Mouse (Mus musculus) testis, postnatal 10 days (tissue): Measurements from ENCODE around the gene Tpd52l1.

Experiments
- DNase-seq: peaks from one replicate; pipeline ENCODE4 v3.0.0; 2021; ENCODE audit warnings: low spot score

Gene Tpd52l1

DNA sequence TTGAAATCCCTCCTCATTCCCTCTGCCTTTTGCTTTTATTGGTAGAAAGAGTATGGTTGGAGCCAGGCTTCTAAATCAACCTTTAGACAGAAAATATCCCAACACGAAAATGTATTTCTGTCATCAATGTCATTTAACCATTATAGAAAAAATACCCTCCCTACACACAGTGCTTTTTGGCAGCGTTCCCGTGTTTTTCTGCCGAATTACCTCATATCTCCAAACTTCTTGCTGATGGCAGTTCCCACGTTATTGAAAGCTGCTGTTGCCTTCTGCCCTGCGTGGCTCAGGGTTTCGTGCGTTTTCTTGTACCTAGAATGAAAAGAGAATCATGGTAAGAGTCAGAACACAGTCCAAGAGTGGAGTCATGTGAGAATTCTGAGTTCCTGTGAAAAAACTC lies 99.4 kb downstream of the Tpd52l1 start:
- no peak for DNase-seq

DNA sequence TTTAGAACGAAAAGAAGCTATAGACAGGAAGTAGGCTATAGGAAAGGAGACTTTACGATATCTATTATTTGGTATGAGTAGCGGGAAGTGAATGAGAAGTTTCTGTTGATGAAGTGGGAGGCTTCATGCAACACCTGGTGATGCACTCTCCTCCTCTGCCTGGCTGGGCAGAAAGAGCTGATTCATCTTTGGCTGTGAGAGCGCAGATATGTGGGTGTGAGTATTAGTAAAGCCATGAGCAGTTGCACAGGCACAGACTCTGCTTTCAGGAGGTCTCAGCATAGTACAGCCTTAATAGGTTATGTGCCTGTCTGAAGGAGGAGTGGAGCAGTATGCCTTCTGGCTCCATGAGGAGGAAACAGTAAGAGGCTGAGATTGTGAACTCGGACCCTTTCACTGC lies 109.3 kb downstream of the Tpd52l1 start:
- DNase-seq, result no peak

DNA sequence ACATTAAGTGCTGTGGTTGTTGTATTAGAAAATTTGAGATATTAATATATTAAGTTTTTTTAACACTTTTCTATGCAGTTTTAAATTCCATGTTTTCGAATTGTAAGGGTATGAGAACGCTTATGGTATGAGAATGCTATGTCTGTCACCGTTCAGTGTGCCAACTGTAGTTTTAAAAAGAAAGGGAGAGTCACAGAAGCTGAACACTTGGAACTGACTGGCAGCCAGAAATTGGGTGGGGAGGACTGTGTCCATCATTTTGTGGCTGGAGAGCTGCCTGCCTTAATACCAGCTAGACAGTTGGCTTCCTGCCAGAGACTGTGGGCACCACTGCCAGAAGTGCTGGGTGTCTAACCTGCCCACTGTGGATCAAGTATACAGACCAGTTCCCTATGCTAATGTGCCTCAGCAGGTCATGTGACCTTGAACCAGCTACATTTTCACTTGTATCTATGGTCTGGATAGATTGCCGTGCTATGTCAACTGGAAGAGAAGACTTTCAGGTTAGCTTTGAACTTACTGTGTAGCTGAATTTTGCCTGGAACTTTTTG lies 114.5 kb downstream of the Tpd52l1 start:
- peak; percentile 59 for DNase-seq

DNA sequence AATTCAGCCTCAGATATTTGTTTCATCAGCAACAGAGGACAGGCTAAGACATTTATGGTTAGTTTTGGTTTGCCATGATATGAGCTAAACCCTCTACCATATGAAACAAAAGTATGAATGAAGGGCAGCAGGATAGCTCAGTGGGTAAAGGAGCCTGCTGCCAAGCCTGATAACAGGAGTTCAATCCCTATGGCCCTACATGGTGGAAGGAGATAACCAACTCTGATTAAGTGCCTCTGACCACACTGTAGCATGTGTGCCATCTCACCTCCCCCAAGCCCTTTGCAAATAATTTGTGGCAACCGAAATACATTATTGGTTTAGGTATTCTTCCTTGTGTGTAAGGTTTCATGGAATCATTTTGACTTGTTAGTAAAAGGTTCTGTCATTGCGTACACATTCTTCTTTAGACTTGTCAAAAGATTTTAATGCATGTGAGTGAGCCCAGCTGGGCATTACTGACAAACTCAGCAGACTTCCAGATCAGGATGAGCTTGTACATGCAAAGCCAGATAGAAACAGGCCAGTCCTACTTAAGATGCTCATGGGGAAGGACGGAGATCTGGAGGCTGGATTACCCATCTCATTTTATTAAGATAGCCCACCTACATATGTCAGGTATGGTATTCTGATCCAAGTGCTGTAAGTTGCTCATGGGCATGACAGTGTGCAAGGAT lies 115.3 kb downstream of the Tpd52l1 start:
- DNase-seq, result no peak

DNA sequence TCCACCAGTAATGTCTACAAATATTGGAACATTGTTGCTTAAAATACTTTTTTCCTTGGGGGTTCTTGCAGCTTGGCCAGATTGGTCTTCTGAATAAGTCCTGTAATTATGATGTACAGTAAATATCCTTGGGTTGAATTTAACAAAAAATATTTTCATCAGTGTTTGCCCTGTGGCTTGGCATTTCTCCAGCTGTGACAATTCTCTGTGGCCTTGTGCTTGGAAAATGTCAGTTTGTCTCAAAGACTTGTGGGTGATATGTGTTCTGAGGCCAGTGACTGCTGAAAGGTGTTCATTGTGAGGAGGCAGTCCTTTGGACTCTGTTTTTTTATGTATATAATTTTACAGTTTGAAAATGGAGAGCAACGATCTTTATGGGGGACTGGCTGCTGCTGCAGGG lies 116.3 kb downstream of the Tpd52l1 start:
- peak; percentile 45 for DNase-seq

DNA sequence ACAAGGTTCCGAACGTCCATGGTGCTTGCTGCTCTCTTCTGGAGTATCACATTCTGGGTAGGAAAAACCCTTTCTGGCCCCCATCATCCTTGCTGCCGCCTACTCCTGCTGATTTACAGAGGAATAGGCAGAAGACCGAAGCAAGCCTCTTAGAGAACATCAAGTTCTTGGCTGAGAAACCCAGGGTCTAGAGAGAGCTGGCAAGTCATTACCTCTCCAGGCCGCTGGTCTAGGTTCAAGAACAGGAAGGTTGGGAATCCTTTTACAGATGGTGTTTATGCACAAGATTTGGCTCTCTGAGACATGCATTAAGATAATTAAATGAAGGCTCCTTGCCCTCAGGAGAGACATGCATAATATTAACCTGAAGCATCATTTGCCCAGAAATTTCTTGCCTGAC lies 127.3 kb downstream of the Tpd52l1 start:
- no peak for DNase-seq

DNA sequence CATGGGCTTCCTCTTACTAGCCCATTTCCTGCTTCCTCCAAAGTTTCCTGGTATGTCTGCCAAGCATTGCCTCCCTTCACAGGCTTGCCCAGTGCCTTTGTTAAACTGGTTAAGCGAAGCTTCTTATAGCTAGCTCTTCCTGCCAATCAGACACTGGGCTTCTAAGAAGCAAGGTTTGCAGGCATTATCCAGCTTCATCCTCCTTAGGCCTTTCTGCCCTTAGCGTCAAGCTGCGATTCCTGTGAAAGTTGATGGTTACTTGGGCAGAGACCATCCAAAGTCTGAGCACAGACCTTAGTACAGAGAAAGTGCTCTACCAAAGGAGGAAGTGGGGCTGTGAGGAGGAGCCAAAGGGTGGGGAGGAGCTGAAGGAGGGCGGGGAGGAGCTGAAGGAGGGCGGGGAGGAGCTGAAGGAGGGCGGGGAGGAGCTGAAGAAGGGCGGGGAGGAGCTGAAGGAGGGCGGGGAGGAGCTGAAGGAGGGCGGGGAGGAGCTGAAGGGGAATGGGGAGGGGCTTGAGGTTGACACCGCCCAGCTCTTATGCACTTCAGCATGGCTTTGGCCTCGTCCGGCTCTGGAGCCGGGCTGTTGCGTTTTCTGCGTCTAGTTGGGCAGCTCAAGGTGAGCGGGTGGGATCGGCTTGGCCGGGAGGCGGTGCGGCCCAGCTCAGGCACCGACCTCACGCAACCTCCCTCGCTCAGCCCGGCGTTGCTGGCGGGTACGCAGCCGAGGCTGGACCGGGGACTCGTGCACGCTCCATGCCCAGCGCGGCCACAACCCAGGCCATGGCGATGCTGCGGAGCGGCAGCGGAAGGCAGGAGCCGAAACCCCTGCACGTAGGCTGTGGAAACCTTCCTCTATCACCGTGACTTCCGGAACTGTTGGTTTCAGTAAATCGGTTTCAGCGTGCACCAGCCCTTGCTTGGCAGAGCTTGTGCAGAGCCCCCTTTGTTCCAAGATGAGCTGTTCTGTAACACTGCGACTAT lies 132.6 kb downstream of the Tpd52l1 start, which contains the start of gene Hddc2:
TSS of gene Hddc2 (plus strand) at position 519 of the 984 bp plus-strand sequence.
- peak; percentile 85 for DNase-seq

DNA sequence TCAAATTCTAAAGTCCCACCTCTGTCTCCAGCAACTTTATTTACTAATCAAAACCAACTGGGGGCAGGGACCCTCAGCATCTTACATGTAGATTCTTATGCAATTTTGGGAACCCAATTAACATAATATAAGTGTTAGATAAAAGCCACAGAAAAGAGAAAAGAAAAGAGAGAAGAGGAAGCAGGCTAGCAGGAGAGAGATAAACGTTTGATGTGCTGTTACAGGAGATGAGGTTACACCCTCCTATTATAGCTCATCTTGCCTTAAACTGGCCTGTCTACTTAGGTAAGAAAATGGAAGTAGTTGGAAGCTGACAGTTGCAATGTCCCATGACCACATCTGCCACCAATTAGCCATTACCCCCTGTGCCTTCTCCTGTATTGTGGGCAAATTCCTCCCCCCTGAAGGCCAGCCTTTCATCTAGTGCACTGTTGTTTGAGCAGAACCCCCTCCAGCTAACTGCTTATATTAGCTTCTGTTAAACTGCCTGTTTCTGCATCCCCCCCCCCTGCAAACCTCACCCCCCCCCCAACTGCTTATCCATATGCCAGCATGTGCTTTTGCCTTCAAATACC lies 138.6 kb downstream of the Tpd52l1 start:
- DNase-seq, result no peak

DNA sequence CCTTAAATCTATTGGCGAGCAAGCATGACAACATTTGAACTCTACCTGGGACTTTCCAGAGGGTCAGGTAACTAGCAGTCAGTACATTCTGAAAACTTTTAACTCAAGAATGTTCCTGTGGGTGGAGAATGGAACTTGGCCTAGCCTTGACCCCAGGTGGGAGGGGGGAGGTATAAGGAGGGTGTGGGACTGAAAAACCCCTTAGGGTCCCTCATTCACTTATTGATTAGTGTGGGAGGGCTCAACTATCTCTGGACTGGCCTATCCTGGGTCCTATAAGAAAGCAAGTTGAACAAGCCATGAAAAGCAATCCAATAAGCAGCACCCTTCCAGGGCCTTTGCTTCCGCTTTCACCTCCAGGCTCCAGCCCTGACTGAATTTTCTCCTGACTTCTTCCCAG lies 142.3 kb downstream of the Tpd52l1 start:
- no peak for DNase-seq

DNA sequence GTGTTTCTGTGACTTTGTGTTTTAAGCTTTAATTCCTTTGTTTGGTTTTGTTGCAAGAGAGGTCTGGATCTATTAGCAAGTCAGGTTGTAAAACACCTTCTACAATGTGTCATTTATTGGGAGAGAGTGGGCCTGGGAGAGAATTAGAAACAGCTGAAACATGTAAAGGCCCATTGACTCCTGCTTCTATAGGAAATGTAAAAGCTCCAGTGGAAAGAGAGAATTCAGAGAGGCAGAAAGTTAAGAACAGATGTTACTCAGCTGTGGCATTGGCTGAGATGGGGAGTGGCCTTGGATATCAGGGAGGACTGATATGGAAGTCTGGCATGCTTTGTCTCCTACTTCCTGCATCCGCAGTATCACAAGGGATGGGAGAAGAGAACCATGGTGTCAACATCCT lies 145.5 kb downstream of the Tpd52l1 start:
- DNase-seq, result no peak

DNA sequence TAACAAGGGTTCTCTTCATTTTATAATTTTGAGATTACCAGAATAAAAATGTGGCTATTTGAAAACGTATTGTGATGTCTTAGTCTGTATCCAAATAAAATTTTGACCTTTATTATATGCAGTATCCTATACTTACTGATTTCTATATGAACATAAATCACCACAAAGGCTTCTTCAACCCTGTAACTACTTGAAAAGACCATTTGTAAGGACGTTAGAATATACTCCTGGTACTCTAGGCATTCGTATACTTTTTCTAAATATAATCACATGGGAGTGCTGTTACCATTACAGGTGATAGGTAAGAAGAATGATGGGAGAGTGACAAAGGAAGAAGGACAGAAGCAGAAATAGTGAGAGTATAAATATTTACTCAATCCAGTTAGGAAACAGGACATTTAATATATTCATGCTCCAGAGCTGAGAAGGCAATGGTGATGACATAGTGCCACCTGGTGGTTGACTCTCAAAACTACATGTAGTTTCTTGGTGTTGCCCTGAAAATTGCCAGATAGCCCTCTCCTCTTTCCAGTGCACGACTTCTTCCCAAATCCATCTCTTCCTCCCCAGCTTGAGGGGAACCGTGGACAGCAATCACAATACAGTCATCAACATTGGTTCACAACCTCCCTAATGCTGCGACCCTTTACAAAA lies 146.7 kb downstream of the Tpd52l1 start:
- DNase-seq, result peak; percentile 71

DNA sequence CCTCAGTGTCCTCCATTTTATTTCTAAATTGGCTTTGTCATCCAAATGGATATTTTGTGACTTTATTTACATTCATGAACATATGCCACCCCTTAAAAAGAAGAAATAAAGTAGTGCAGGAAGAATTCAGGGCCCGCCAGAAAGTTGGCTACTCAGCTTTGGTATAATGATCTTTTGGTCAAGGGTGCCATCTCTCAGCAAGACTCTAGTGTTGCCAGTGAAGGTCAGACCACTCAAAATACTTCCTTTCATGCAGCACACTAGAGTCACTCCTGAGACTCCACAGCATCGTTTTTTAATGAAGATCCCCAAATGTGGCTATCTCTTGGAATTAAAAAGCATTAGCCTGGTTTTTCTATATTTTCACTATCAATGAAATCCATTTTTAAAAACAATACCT lies 147.5 kb downstream of the Tpd52l1 start:
- DNase-seq, result no peak

DNA sequence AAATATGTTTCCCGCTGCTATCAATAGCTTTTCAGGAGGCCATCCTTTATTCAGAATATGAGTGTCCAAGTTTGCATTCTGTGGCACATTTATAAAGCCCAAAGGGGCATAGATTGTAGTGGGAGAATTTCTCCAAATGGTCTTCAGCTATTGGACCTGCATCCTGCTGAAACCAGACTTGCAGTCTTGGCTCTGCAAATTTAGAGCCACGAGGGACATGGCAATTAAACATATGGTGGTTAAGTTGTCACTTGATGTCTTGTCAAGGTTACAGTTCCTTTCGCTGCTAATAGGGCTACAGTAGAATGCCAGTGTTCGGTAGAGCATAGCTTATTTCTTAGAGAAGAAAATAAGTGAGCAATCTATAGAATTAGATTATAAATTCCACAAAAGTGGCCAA lies 148.7 kb downstream of the Tpd52l1 start:
- DNase-seq, result no peak

DNA sequence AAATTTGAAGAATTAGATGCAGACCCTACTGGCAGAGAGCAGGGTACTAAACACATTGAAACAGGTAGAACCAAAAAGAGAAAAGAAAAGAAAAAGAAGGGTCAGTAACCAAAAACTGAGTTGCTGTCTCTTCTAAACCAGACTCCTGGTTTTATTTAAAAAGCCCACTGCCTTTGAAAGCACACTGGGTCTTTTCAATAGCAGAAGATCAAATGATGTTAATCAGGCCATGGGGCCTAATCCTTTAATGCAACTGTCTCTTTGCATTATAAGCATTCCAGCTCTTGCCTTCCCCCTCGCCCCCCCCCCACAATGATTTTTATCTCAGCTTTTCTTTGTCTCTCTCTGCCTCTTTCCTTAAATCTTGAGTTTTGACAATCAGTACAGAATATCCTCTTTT lies 149.3 kb downstream of the Tpd52l1 start:
- no peak for DNase-seq

DNA sequence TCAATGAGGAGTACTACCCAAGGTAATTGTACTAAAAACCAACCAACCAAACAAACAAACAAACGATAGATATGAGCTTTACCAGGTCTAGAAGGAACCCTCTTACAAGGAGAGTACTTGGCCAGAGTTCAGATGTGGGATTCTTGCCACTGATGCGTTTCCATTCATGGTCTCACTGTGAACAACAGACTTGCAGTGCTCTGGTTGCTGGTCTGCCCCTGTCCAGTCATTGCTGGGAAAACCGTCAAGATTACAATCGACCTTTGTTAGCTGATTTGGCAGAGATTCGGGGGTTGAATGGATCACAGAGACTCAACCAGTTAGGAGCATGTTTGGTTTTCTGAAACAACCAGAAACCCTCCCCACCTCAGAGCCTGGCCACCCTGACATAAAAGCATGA lies 150.1 kb downstream of the Tpd52l1 start:
- no peak for DNase-seq

DNA sequence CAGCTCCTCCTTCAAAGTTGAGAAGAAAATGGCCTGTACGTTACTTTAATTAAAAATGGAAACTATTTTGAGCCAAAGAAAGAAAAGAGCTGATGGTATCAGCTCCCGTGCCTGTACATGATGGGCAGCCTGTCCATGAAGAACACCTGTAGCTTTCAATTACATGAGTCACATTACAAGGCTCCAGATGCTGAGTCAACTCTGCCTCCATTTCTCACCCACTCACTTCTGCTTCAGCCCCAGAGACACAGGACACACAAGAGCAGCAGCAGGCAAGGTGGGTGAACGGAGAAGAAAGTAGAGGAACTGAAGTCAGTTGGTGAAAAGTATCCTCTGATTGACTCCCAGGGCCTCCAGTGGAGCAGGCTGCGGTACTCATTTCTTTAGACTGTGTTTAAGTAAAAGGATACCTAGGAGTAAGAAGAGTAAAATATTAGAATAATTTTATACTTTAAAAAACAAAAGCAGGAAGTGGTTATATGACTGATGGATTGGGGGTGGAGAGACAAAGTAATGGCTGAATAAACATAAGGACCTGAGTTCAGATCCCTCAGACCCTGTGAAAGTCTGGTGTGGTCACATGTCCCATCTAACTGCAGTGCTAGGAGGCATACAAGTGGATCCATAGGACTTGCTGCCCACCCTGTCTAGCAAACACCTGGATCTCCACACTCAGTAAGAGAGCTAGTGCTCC lies 156.9 kb downstream of the Tpd52l1 start:
- no peak for DNase-seq

DNA sequence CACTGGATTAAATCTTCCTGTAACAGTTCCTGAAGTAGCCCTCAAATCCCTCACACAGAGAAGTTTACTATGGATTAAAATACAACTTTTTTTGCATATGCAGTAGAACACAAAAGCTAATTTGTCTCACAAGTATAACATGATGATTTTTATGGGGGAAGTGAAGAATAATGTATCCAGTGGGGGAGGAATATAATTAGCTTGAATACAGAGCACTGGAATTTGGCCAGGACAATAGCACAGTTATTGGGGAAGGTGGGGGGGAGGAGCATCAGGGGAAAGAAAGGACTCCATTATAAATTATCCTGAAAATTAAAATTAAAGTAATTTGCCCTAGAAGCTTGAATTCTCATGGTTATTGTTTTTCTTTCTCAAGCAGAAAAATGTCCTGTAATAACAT lies 158.0 kb downstream of the Tpd52l1 start:
- no peak for DNase-seq
